ENCODE assay signal across 8 mouse cellular contexts in genomic region chr3:38482749-38483148, GRCm38 (mm10). TPM values are rescaled to one million over a fixed set of nuclear protein-coding genes. Genes with fewer than 3 reads are reported as not detected.
A peak's percentile ranks its signal among the peaks of the same experiment; 100 is the strongest.
DNase-seq lines count a peak whose midpoint lies in the region; ATAC-seq lines count a peak whose summit lies in the region.

No protein-coding gene starts in this region.

- peak overlapping the region; percentile 87 for H3K9ac ChIP-seq in embryonic facial prominence, embryonic 12.5 days
- peak overlapping the region; percentile 98 for H3K9ac ChIP-seq in hindbrain, embryonic 11.5 days (ENCODE audit: low read depth, low read length)

- peak overlapping the region; percentile 71 for H3K4me3 ChIP-seq in embryonic facial prominence, embryonic 12.5 days
- H3K4me3 ChIP-seq in hindbrain, embryonic 11.5 days (ENCODE audit: low read depth, low read length) = peak overlapping the region; percentile 95

- no peak for ATAC-seq in embryonic facial prominence, embryonic 12.5 days (ENCODE audit: insufficient number of reproducible peaks, insufficient read depth, low FRiP score, low TSS enrichment)
- no peak for ATAC-seq in hindbrain, embryonic 11.5 days (ENCODE audit: low FRiP score)
- ATAC-seq in frontal cortex, adult (ENCODE audit: low TSS enrichment) = no peak

- H3K4me1 ChIP-seq in embryonic facial prominence, embryonic 12.5 days = peaks cover 40% of the 10 kb centered on the region
- H3K4me1 ChIP-seq in hindbrain, embryonic 11.5 days (replicated peaks; ENCODE audit: control insufficient read depth, insufficient read depth, low read length) = peaks cover 11% of the 10 kb centered on the region

- H3K27me3 ChIP-seq in embryonic facial prominence, embryonic 12.5 days = no peaks in the 10 kb centered on the region
- H3K27me3 ChIP-seq in hindbrain, embryonic 11.5 days (ENCODE audit: control insufficient read depth, insufficient read depth, low read length) = no peaks in the 10 kb centered on the region

- H3K4me2 ChIP-seq in embryonic facial prominence, embryonic 12.5 days (replicated peaks) = peak overlapping the region; percentile 78
- peak overlapping the region; percentile 84 for H3K4me2 ChIP-seq in hindbrain, embryonic 11.5 days (replicated peaks; ENCODE audit: low read depth, low read length)

- intact Hi-C loops in gastrocnemius, postnatal 36 days (cut with DNase I) = loop anchor here (10.0 kb wide), 1 partner anchor 228 kb away; no protein-coding TSS in a partner anchor

- DNase-seq in gastrocnemius, postnatal 10 days = peak; percentile 11
- no peak for DNase-seq in gastrocnemius, postnatal 36 days
- peak; percentile 30 for DNase-seq in 3134 (ENCODE audit: extremely low read depth, insufficient read length, low spot score)
- peak; percentile 27 for DNase-seq in hindbrain, embryonic 11.5 days (ENCODE audit: low spot score)
- DNase-seq in lung, postnatal 4 days = peak; percentile 15 to 42
- no peak for DNase-seq in layer of hippocampus, postnatal 14 days (ENCODE audit: low spot score in 2 of 2)

- H3K36me3 ChIP-seq in embryonic facial prominence, embryonic 12.5 days = peaks cover 20% of the 10 kb centered on the region
- peaks cover 3% of the 10 kb centered on the region; the same call in 1 of the 2 replicates for H3K36me3 ChIP-seq in hindbrain, embryonic 11.5 days (ENCODE audit: control insufficient read depth, insufficient read depth, low read length)

- H3K9me3 ChIP-seq in embryonic facial prominence, embryonic 12.5 days = no peaks in the 10 kb centered on the region
- H3K9me3 ChIP-seq in hindbrain, embryonic 11.5 days (ENCODE audit: control insufficient read depth, low read length) = no peaks in the 10 kb centered on the region

- WGBS in embryonic facial prominence, embryonic 12.5 days = 31% methylated on average over 11 of the region's 11 CpGs
- 41% methylated on average over 11 of the region's 11 CpGs for WGBS in hindbrain, embryonic 11.5 days

- no peak overlapping the region for H3K27ac ChIP-seq in embryonic facial prominence, embryonic 12.5 days
- no peak overlapping the region for H3K27ac ChIP-seq in hindbrain, embryonic 11.5 days (ENCODE audit: low read depth, low read length)

RNA-seq across cellular contexts. Expression of gene Ankrd50, which starts 1.9 kb away (rescaled TPM):
- total RNA-seq in gastrocnemius, postnatal 10 days (2021) = 10 to 100 TPM; 33.7 to 41.2 TPM
- total RNA-seq in gastrocnemius, postnatal 36 days (2021) = 10 to 100 TPM in 1 of 2 experiments, 1 to 10 TPM in 1; 9.7 to 10.6 TPM
- polyA plus RNA-seq in embryonic facial prominence, embryonic 12.5 days (2016; fragmentation: Nextera tagmentation; extraction: Ambion mirVana) = 30.1 and 31.1 TPM in 2 replicates
- 28.1 and 30.4 TPM in 2 replicates for polyA plus RNA-seq in hindbrain, embryonic 11.5 days (2014; fragmentation: Nextera tagmentation; extraction: Ambion mirVana)
- 10 to 100 TPM; 51.1 to 54.5 TPM for total RNA-seq in layer of hippocampus, postnatal 14 days (2021)

Comparison
In these comparisons a context has a peak if more than half of its experiments do, and no peak if none do; other contexts are left out.
1. DNase-seq: peak in gastrocnemius, postnatal 10 days (single experiment), 3134 (single experiment), hindbrain, embryonic 11.5 days (single experiment) and lung, postnatal 4 days (2 of 2); none in gastrocnemius, postnatal 36 days (0 of 2) and layer of hippocampus, postnatal 14 days (0 of 2).